In the genomic region with DNA sequence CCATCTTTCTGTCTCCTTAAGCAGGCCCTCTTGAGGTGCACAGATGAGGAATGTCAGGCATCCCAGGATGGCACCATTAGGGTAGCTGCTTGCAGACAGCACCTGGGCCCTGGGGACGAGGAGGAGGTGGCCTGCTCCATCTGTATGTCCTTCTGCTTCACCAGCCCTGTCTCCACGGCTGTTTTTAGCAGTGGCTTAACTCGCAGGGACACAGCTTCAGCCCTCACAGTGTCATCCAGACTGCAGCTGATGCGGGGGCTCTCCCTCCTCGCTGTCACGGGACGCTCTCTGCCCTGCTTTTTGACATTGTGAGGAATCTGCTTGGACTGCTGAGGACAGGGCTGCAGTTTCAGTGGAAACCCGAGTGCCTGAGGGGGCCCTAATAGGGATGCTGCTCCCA, we compare ENCODE assay signal across 20 mouse cellular contexts.
DNase-seq lines count a peak whose midpoint lies in the region; ATAC-seq lines count a peak whose summit lies in the region.
"Had no signal": no experiment of that assay in that cellular context is flagged by ENCODE, and none has a peak within 500 bp of the region (broad histone marks: within the 10 kb centered on the region; RNA-seq: fewer than 3 reads in every experiment).

No protein-coding gene starts in this region.

- 36% methylated on average over 8 of the region's 8 CpGs for WGBS in heart, embryonic 10.5 days
- 58% methylated on average over 8 of the region's 8 CpGs for WGBS in liver, embryonic 11.5 days

- ATAC-seq in liver, embryonic 11.5 days (replicated peaks; ENCODE audit: low FRiP score) = no peak
- ATAC-seq: forebrain, embryonic 15.5 days; hindbrain, embryonic 16.5 days had no signal

- H3K4me3 ChIP-seq in heart, embryonic 10.5 days = no peak overlapping the region
- H3K4me3 ChIP-seq in liver, embryonic 11.5 days (ENCODE audit: low read depth, low read length) = no peak overlapping the region
- H3K4me3 ChIP-seq: erythroblast, embryonic 14.5 days; forebrain, embryonic 15.5 days; gastrocnemius, adult 2 months; lung, embryonic 15.5 days had no signal

- DNase-seq in heart, embryonic 10.5 days (ENCODE audit: low spot score) = no peak
- DNase-seq in heart, adult 9 months (ENCODE audit: low spot score in 2 of 2) = no peak
- DNase-seq in right cerebral cortex, postnatal 14 days = peak; percentile 16
- no peak for DNase-seq in right cerebral cortex, postnatal 10 days (ENCODE audit: low spot score in 2 of 2)
- peak; percentile 11 for DNase-seq in left cerebral cortex, postnatal 4 days
- no peak for DNase-seq in liver, embryonic 11.5 days (ENCODE audit: low spot score)
- DNase-seq in kidney, postnatal 14 days = no peak
- DNase-seq: adrenal gland, adult 8-10 months; gastrocnemius, adult 2 months; kidney, adult 18-20 months; kidney, postnatal 4 days; layer of hippocampus, postnatal 36 days; thymus, adult 18-20 months had no signal

- intact Hi-C loops in left cerebral cortex, postnatal 4 days (cut with DNase I) = no loop called here

- no peaks in the 10 kb centered on the region; the same call in 1 of the 2 replicates for H3K27me3 ChIP-seq in heart, embryonic 10.5 days (ENCODE audit: insufficient read depth, poor library complexity, severe bottlenecking)
- H3K27me3 ChIP-seq in liver, embryonic 11.5 days (replicated peaks; ENCODE audit: control insufficient read depth, insufficient read depth, low read length) = no peaks in the 10 kb centered on the region
- H3K27me3 ChIP-seq: forebrain, embryonic 15.5 days; lung, embryonic 15.5 days had no signal

- H3K4me2 ChIP-seq in liver, embryonic 11.5 days = no peak overlapping the region
- H3K4me2 ChIP-seq: forebrain, embryonic 15.5 days; heart, embryonic 11.5 days; lung, embryonic 15.5 days; midbrain, embryonic 11.5 days had no signal

- no peaks in the 10 kb centered on the region for H3K9me3 ChIP-seq in heart, embryonic 10.5 days
- H3K9me3 ChIP-seq in liver, embryonic 11.5 days (ENCODE audit: control insufficient read depth, low read length) = no peaks in the 10 kb centered on the region
- H3K9me3 ChIP-seq: forebrain, embryonic 15.5 days; lung, embryonic 15.5 days had no signal

- no peak overlapping the region for H3K9ac ChIP-seq in liver, embryonic 11.5 days (ENCODE audit: low read depth, low read length)
- H3K9ac ChIP-seq: forebrain, embryonic 15.5 days; lung, embryonic 15.5 days had no signal

- peak overlapping the region; percentile 23; the same call in 1 of the 2 replicates for H3K27ac ChIP-seq in heart, embryonic 10.5 days
- H3K27ac ChIP-seq in liver, embryonic 11.5 days (ENCODE audit: low read depth, low read length) = no peak overlapping the region
- H3K27ac ChIP-seq: forebrain, embryonic 15.5 days; gastrocnemius, adult 2 months; lung, embryonic 15.5 days had no signal

- no peaks in the 10 kb centered on the region for H3K36me3 ChIP-seq in heart, embryonic 10.5 days
- H3K36me3 ChIP-seq in liver, embryonic 11.5 days (ENCODE audit: control insufficient read depth, insufficient read depth, low read length) = no peaks in the 10 kb centered on the region
- H3K36me3 ChIP-seq: forebrain, embryonic 15.5 days; G1E; lung, embryonic 15.5 days had no signal

- H3K4me1 ChIP-seq in heart, embryonic 10.5 days = peaks cover 10% of the 10 kb centered on the region
- H3K4me1 ChIP-seq in liver, embryonic 11.5 days (replicated peaks; ENCODE audit: control insufficient read depth, insufficient read depth, low read length) = no peaks in the 10 kb centered on the region
- H3K4me1 ChIP-seq: forebrain, embryonic 15.5 days; lung, embryonic 15.5 days had no signal

Comparison
In these comparisons a context has a peak if more than half of its experiments do, and no peak if none do; other contexts are left out.
1. DNase-seq: peak in right cerebral cortex, postnatal 14 days (single experiment) and left cerebral cortex, postnatal 4 days (single experiment); none in heart, embryonic 10.5 days (single experiment), heart, adult 9 months (0 of 2), right cerebral cortex, postnatal 10 days (0 of 2), liver, embryonic 11.5 days (single experiment) and kidney, postnatal 14 days (single experiment).